Mouse (Mus musculus): ENCODE measurements around the gene Nacc1.
"Not testable (repeated sequence)": the region's sequence is repeated elsewhere in the genome, so short reads cannot be mapped to it uniquely, and the experiment has no call there.

The Nacc1 gene

GRCm38 (mm10) chr8:84640617-84641294 lies 46.9 kb downstream of the Nacc1 start:
- no peak for DNase-seq (ENCODE audit: low read depth)

GRCm38 (mm10) chr8:84640010-84640588 lies 47.6 kb downstream of the Nacc1 start:
- DNase-seq (ENCODE audit: low read depth) = peak; percentile 24

- DNase-seq (ENCODE audit: low read depth) = peak; percentile 96
Measured at GRCm38 (mm10) chr8:84639162-84640009, 48.3 kb downstream of the Nacc1 start.

GRCm38 (mm10) chr8:84638555-84639161 lies 49.0 kb downstream of the Nacc1 start:
- no peak for DNase-seq (ENCODE audit: low read depth)

- peak; percentile 52 for DNase-seq (ENCODE audit: low read depth)
Measured at GRCm38 (mm10) chr8:84637946-84638554, 49.6 kb downstream of the Nacc1 start.

GRCm38 (mm10) chr8:84636051-84636691 lies 51.5 kb downstream of the Nacc1 start:
- no peak for DNase-seq (ENCODE audit: low read depth)

- no peak for DNase-seq (ENCODE audit: low read depth)
Measured at GRCm38 (mm10) chr8:84635397-84636050, 52.1 kb downstream of the Nacc1 start.

GRCm38 (mm10) chr8:84634849-84635304 lies 52.8 kb downstream of the Nacc1 start:
- no peak for DNase-seq (ENCODE audit: low read depth)

GRCm38 (mm10) chr8:84633841-84634584 lies 53.6 kb downstream of the Nacc1 start:
- DNase-seq (ENCODE audit: low read depth) = no peak

- DNase-seq (ENCODE audit: low read depth) = no peak
Measured at GRCm38 (mm10) chr8:84631813-84632212, 55.8 kb downstream of the Nacc1 start.

- DNase-seq (ENCODE audit: low read depth) = no peak
Measured at GRCm38 (mm10) chr8:84630145-84630544, 57.5 kb downstream of the Nacc1 start.

- no peak for DNase-seq (ENCODE audit: low read depth)
Measured at GRCm38 (mm10) chr8:84629586-84629985, 58.1 kb downstream of the Nacc1 start.

GRCm38 (mm10) chr8:84623425-84623824 lies 64.2 kb downstream of the Nacc1 start:
- not testable (repeated sequence) for DNase-seq (ENCODE audit: low read depth)

- no peak for DNase-seq (ENCODE audit: low read depth)
Measured at GRCm38 (mm10) chr8:84621102-84621625, 66.5 kb downstream of the Nacc1 start.
